Mouse (Mus musculus): ENCODE data around the gene Xpc. TPM values are rescaled to one million over a fixed set of nuclear protein-coding genes. Genes with fewer than 3 reads are reported as not detected.

Gene Xpc
- 20.9 and 21.0 TPM in 2 replicates for polyA plus RNA-seq (2015; fragmentation: Nextera tagmentation; extraction: Ambion mirVana)

DNA sequence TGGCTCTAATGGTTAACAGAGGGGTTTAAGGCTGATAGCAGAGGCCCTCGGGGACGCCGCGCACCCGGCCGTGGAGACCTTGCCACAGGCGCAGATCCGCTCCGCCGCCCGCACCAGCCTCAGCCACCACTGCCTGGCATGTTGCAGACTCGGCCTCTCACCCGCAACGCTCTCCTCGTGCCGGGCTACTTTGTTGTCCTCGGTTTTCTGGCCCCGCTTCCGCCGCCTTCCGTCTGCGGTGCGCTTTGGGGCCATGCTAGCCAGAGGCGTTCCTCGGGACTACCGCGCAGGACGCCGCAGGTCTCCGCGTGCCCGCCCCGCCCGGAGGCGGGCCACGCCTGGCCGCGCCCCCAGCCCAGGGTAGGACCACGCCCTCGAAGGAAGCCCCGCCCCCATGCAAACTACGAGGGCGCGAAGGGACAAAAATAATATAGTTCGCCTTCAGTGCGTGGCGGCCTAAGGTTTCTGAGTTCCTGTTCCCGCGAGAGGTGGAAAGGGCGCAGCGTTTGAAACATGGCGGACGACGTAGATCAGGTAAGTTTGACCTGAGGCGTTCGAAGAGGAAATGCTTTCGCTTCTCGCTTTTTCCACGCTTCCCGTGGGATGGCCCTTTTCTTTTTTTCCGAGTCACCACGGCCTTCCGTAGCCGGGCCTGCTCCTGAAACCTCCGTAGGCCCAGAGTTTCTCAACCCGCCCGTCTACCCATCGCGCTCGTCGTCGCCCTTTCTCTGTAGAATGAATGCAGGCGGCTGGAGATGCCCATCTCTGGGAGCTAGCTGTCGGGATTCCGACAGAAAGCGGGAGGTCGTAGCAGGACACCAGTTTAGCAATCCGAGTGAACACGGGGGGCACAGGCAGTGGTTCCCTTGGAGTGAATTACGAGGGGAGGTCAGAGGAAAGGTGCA lies at the start of gene Xpc, which contains the start of gene Lsm3:
Gene Xpc, minus strand, starts transcription at position 344 of the 905 bp plus-strand sequence.
Gene Lsm3, plus strand, starts transcription at position 384 of the 905 bp plus-strand sequence.
- H3K9me3 ChIP-seq, result no peaks in the 10 kb centered on the region
- WGBS, result under 1% methylated on average over 80 of the region's 80 CpGs
- H3K4me2 ChIP-seq, result peak within 1 kb of the TSS; percentile 82
- H3K27me3 ChIP-seq, result no peaks in the 10 kb centered on the region
- H3K4me1 ChIP-seq, result peaks cover 22% of the 10 kb centered on the region
- peak within 1 kb of the TSS; percentile 80 for H3K27ac ChIP-seq
- ATAC-seq (ENCODE audit: insufficient number of reproducible peaks, insufficient read depth, low FRiP score, low TSS enrichment, low read depth), result peak; percentile 98
- peak within 1 kb of the TSS; percentile 95 for H3K9ac ChIP-seq
- peaks cover 32% of the 10 kb centered on the region for H3K36me3 ChIP-seq
- peak within 1 kb of the TSS; percentile 87 for H3K4me3 ChIP-seq

DNA sequence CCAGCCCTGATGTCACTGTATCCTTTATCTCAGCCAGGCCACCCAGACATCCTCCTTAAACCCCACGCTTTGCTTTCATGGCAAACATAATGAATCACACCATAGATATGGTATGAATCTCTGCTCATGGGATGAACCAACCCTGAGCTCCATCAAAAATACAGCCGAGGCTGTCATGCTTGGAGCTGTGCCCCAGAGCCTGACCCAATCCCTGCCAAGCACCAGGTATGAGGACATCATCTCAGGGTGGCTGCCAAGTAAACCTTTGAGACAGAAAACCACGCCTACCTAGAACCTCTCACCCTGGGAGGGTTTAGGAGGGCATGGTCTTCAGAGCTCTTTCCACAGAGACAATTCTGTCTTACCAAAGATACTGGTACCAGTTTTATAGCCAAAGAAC lies 47.3 kb upstream of the Xpc start:
- ATAC-seq (ENCODE audit: insufficient number of reproducible peaks, insufficient read depth, low FRiP score, low TSS enrichment, low read depth), result no peak
- H3K9ac ChIP-seq, result no peak overlapping the region
- no peaks in the 10 kb centered on the region; the same call in 1 of the 2 replicates for H3K4me1 ChIP-seq
- no peak overlapping the region for H3K27ac ChIP-seq
- H3K4me2 ChIP-seq, result no peak overlapping the region
- no peaks in the 10 kb centered on the region for H3K9me3 ChIP-seq
- no peaks in the 10 kb centered on the region for H3K36me3 ChIP-seq
- 76% methylated on average over 3 of the region's 3 CpGs for WGBS
- H3K4me3 ChIP-seq, result no peak overlapping the region
- no peaks in the 10 kb centered on the region for H3K27me3 ChIP-seq

GRCm38 (mm10) chr6:91560186-91560585 lies 44.5 kb upstream of the Xpc start:
- WGBS, result 94% methylated on average over 3 of the region's 3 CpGs
- H3K4me1 ChIP-seq, result no peaks in the 10 kb centered on the region; the same call in 1 of the 2 replicates
- no peak overlapping the region for H3K4me2 ChIP-seq
- H3K36me3 ChIP-seq, result no peaks in the 10 kb centered on the region
- no peaks in the 10 kb centered on the region for H3K27me3 ChIP-seq
- no peak overlapping the region for H3K9ac ChIP-seq
- no peak overlapping the region for H3K27ac ChIP-seq
- ATAC-seq (ENCODE audit: insufficient number of reproducible peaks, insufficient read depth, low FRiP score, low TSS enrichment, low read depth), result no peak
- no peak overlapping the region for H3K4me3 ChIP-seq
- H3K9me3 ChIP-seq, result no peaks in the 10 kb centered on the region

GRCm38 (mm10) chr6:91559371-91559770 lies 43.7 kb upstream of the Xpc start:
- Histone ChIP-seq H3K36me3 (no peaks in the 10 kb centered on the region), H3K27ac (no peak overlapping the region), H3K9me3 (no peaks in the 10 kb centered on the region), H3K4me1 (no peaks in the 10 kb centered on the region; the same call in 1 of the 2 replicates), H3K4me2 (no peak overlapping the region), H3K27me3 (no peaks in the 10 kb centered on the region), H3K4me3 (no peak overlapping the region), H3K9ac (no peak overlapping the region)
- WGBS, result 84% methylated on average over 4 of the region's 4 CpGs
- ATAC-seq (ENCODE audit: insufficient number of reproducible peaks, insufficient read depth, low FRiP score, low TSS enrichment, low read depth), result no peak

DNA sequence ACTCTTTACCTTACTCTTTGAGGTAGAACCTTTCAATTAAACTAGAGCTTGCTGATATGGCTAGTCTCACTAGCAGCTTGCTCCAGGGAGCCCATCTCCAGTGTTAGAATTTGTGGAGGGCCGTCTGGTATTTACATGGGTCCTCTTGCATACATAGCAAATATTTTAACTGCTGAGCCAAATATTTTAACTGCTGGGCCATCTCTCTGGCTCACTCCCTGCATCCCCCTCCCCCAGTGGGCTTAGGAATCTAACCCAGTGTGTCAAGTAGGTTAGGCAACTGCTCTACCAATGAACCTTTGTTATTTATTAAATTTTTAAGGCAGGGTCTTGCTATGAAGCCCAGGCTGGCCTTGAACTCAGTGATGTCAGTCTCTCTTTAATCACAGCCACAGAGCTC lies 42.9 kb upstream of the Xpc start:
- H3K27me3 ChIP-seq, result no peaks in the 10 kb centered on the region
- no peak overlapping the region for H3K4me2 ChIP-seq
- no peaks in the 10 kb centered on the region for H3K36me3 ChIP-seq
- WGBS, result 59% methylated on average over 1 of the region's 1 CpGs
- ATAC-seq (ENCODE audit: insufficient number of reproducible peaks, insufficient read depth, low FRiP score, low TSS enrichment, low read depth), result no peak
- H3K27ac ChIP-seq, result no peak overlapping the region
- no peaks in the 10 kb centered on the region for H3K9me3 ChIP-seq
- no peak overlapping the region for H3K9ac ChIP-seq
- H3K4me1 ChIP-seq, result no peaks in the 10 kb centered on the region; the same call in 1 of the 2 replicates
- no peak overlapping the region for H3K4me3 ChIP-seq

GRCm38 (mm10) chr6:91552693-91553092 lies 37.0 kb upstream of the Xpc start:
- Histone ChIP-seq H3K4me1 (peaks cover 25% of the 10 kb centered on the region), H3K9me3 (no peaks in the 10 kb centered on the region), H3K4me2 (no peak overlapping the region), H3K27me3 (no peaks in the 10 kb centered on the region), H3K27ac (no peak overlapping the region), H3K9ac (no peak overlapping the region), H3K4me3 (no peak overlapping the region), H3K36me3 (no peaks in the 10 kb centered on the region)
- WGBS, result 42% methylated on average over 3 of the region's 3 CpGs
- no peak for ATAC-seq (ENCODE audit: insufficient number of reproducible peaks, insufficient read depth, low FRiP score, low TSS enrichment, low read depth)

GRCm38 (mm10) chr6:91551671-91552070 lies 36.0 kb upstream of the Xpc start:
- Histone ChIP-seq H3K9ac (no peak overlapping the region), H3K27me3 (no peaks in the 10 kb centered on the region), H3K4me2 (no peak overlapping the region), H3K4me3 (no peak overlapping the region), H3K36me3 (no peaks in the 10 kb centered on the region), H3K9me3 (no peaks in the 10 kb centered on the region), H3K27ac (no peak overlapping the region), H3K4me1 (peaks cover 25% of the 10 kb centered on the region)
- 99% methylated on average over 3 of the region's 3 CpGs for WGBS
- no peak for ATAC-seq (ENCODE audit: insufficient number of reproducible peaks, insufficient read depth, low FRiP score, low TSS enrichment, low read depth)

DNA sequence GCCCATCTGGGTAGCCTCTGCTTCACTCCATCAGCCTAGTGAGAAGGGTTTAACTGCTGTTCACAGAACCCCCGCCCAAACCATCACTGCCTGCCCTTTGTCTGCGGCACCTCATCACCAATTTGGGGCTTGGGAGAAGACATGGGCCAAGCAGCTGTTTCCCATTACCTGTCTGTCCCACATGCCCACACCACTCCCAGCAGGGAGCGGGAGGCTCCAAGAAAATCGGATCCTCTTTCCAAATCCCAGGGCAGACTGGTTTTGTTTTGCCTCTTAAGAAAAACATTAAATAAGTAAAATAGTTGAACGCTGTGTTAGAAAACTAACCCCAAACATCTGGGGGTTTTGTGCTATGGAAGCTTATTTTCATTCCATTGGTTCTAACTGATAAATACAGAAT lies 33.9 kb upstream of the Xpc start:
- Histone ChIP-seq H3K9me3 (no peaks in the 10 kb centered on the region), H3K4me3 (no peak overlapping the region), H3K4me1 (peaks cover 25% of the 10 kb centered on the region), H3K9ac (no peak overlapping the region), H3K36me3 (no peaks in the 10 kb centered on the region), H3K4me2 (peak overlapping the region; percentile 20), H3K27ac (peak overlapping the region; percentile 75), H3K27me3 (no peaks in the 10 kb centered on the region)
- ATAC-seq (ENCODE audit: insufficient number of reproducible peaks, insufficient read depth, low FRiP score, low TSS enrichment, low read depth), result no peak
- WGBS, result 27% methylated on average over 5 of the region's 5 CpGs

- ATAC-seq (ENCODE audit: insufficient number of reproducible peaks, insufficient read depth, low FRiP score, low TSS enrichment, low read depth), result no peak
- no peak overlapping the region for H3K4me2 ChIP-seq
- H3K36me3 ChIP-seq, result no peaks in the 10 kb centered on the region
- peaks cover 36% of the 10 kb centered on the region for H3K4me1 ChIP-seq
- WGBS, result 67% methylated on average over 1 of the region's 1 CpGs
- no peak overlapping the region for H3K9ac ChIP-seq
- no peaks in the 10 kb centered on the region for H3K9me3 ChIP-seq
- H3K27ac ChIP-seq, result no peak overlapping the region
- H3K4me3 ChIP-seq, result no peak overlapping the region
- H3K27me3 ChIP-seq, result no peaks in the 10 kb centered on the region
Observed at GRCm38 (mm10) chr6:91547313-91547712, 31.6 kb upstream of the Xpc start.

- no peaks in the 10 kb centered on the region for H3K36me3 ChIP-seq
- no peak for ATAC-seq (ENCODE audit: insufficient number of reproducible peaks, insufficient read depth, low FRiP score, low TSS enrichment, low read depth)
- H3K4me2 ChIP-seq, result no peak overlapping the region
- H3K4me1 ChIP-seq, result peaks cover 40% of the 10 kb centered on the region
- H3K27me3 ChIP-seq, result no peaks in the 10 kb centered on the region
- no peaks in the 10 kb centered on the region for H3K9me3 ChIP-seq
- no peak overlapping the region for H3K27ac ChIP-seq
- no peak overlapping the region for H3K9ac ChIP-seq
- H3K4me3 ChIP-seq, result no peak overlapping the region
- 50% methylated on average over 9 of the region's 9 CpGs for WGBS
Observed at GRCm38 (mm10) chr6:91546241-91546884, 30.7 kb upstream of the Xpc start.

- H3K4me2 ChIP-seq, result no peak overlapping the region
- peaks cover 23% of the 10 kb centered on the region for H3K4me1 ChIP-seq
- WGBS, result 69% methylated on average over 5 of the region's 5 CpGs
- no peaks in the 10 kb centered on the region for H3K9me3 ChIP-seq
- H3K36me3 ChIP-seq, result no peaks in the 10 kb centered on the region
- no peak overlapping the region for H3K4me3 ChIP-seq
- no peak overlapping the region for H3K27ac ChIP-seq
- no peak overlapping the region for H3K9ac ChIP-seq
- H3K27me3 ChIP-seq, result no peaks in the 10 kb centered on the region
- ATAC-seq (ENCODE audit: insufficient number of reproducible peaks, insufficient read depth, low FRiP score, low TSS enrichment, low read depth), result no peak
Observed at GRCm38 (mm10) chr6:91543056-91543455, 27.4 kb upstream of the Xpc start.

Measured in embryonic facial prominence, embryonic 13.5 days (tissue).